ENCODE assay signal across 8 mouse cellular contexts in the genomic region with DNA sequence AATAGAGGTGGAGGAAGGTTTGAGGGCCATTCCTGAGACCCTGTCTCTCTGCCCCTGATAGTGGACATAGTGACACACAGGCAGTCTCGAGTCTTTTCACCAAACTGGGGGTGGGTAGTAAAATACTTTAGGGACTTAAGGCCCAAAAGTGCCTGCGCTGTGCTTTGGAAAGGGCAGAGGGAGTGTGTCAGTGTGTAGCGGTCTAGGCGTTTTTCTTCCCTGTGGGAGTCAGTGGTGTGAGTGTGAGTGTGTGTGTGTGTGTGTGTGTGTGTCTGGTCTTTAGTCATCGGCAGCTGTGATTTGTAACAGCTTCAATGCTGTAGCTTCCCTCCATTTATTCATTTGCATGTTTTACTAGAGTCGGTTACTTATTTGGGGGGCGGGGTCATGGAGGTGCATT. TPM values are rescaled to one million over a fixed set of nuclear protein-coding genes. Genes with fewer than 3 reads are reported as not detected.
DNase-seq lines count a peak whose midpoint lies in the region; ATAC-seq and TF ChIP-seq lines count a peak whose summit lies in the region.

No protein-coding gene starts in this region.

- 0 out of 2 replicates have a peak, but pooled peaks have one; percentile 16 for ATAC-seq in kidney, postnatal 0 days (replicated peaks; ENCODE audit: low FRiP score, low read depth)

- DNase-seq in kidney, postnatal 0 days (ENCODE audit: low spot score), result peak; percentile 56
- DNase-seq in kidney, adult 18-20 months, result no peak
- no peak for DNase-seq in limb, embryonic 10.5 days (ENCODE audit: low spot score)
- no peak for DNase-seq in gastrocnemius, postnatal 25 days
- DNase-seq in thymus, postnatal 36 days, result no peak
- no peak for DNase-seq in adrenal gland, adult 18-20 months (ENCODE audit: low spot score in 2 of 2)

- 0 out of 2 replicates have a peak, but pooled peaks cover 16% of the 10 kb centered on the region for H3K4me1 ChIP-seq in kidney, postnatal 0 days (replicated peaks; ENCODE audit: insufficient read depth, low read length)
- no peaks in the 10 kb centered on the region for H3K4me1 ChIP-seq in embryonic fibroblast, embryonic 13.5 days (ENCODE audit: control insufficient read depth, insufficient read depth, low read length)
- peaks cover 53% of the 10 kb centered on the region for H3K4me1 ChIP-seq in limb, embryonic 10.5 days
- H3K4me1 ChIP-seq in small intestine, adult 2 months (ENCODE audit: control insufficient read depth, insufficient read depth, insufficient read length, low read length), result peaks cover 13% of the 10 kb centered on the region

- TF ChIP-seq POLR2A in embryonic fibroblast, embryonic 13.5 days (IDR thresholded peaks at IDR 0.05; ENCODE audit: low read depth, low read length), result peak; percentile 81
- TF ChIP-seq POLR2A in small intestine, adult 2 months (IDR thresholded peaks at IDR 0.05; ENCODE audit: low read depth, low read length), result no peak

- peak overlapping the region; percentile 87 for H3K4me2 ChIP-seq in kidney, postnatal 0 days (ENCODE audit: low read length)

- H3K9ac ChIP-seq in kidney, postnatal 0 days (ENCODE audit: low read depth, low read length), result peak overlapping the region; percentile 81

- peak overlapping the region; percentile 90 for H3K27ac ChIP-seq in kidney, postnatal 0 days
- H3K27ac ChIP-seq in embryonic fibroblast, embryonic 13.5 days (ENCODE audit: insufficient read depth, low read length), result peak overlapping the region; percentile 96
- peak overlapping the region; percentile 77 for H3K27ac ChIP-seq in limb, embryonic 10.5 days
- H3K27ac ChIP-seq in small intestine, adult 2 months (ENCODE audit: insufficient read depth, low read depth, low read length), result peak overlapping the region; percentile 54

- H3K9me3 ChIP-seq in kidney, postnatal 0 days (replicated peaks; ENCODE audit: low read length), result no peaks in the 10 kb centered on the region
- H3K9me3 ChIP-seq in limb, embryonic 10.5 days (replicated peaks), result no peaks in the 10 kb centered on the region

- WGBS in kidney, postnatal 0 days, result 28% methylated on average over 7 of the region's 7 CpGs
- WGBS in limb, embryonic 10.5 days, result 14% methylated on average over 7 of the region's 7 CpGs
- WGBS in small intestine, adult 2 months, result 52% methylated on average over 7 of the region's 7 CpGs

- H3K4me3 ChIP-seq in kidney, postnatal 0 days (replicated peaks; ENCODE audit: low read depth, low read length), result peak overlapping the region; percentile 75
- H3K4me3 ChIP-seq in embryonic fibroblast, embryonic 13.5 days (ENCODE audit: insufficient read depth, low read length), result peak overlapping the region; percentile 58
- H3K4me3 ChIP-seq in limb, embryonic 10.5 days, result peak overlapping the region; percentile 62
- H3K4me3 ChIP-seq in small intestine, adult 2 months (ENCODE audit: low read depth, low read length), result peak overlapping the region; percentile 69

- no peaks in the 10 kb centered on the region for H3K36me3 ChIP-seq in kidney, postnatal 0 days (ENCODE audit: insufficient read depth, low read length)
- no peaks in the 10 kb centered on the region for H3K36me3 ChIP-seq in limb, embryonic 10.5 days
- no peaks in the 10 kb centered on the region for H3K36me3 ChIP-seq in small intestine, adult 2 months (ENCODE audit: control insufficient read depth, insufficient read depth, low read length)

- no peaks in the 10 kb centered on the region for H3K27me3 ChIP-seq in kidney, postnatal 0 days (ENCODE audit: insufficient read depth, low read length)
- peaks cover 50% of the 10 kb centered on the region for H3K27me3 ChIP-seq in limb, embryonic 10.5 days (ENCODE audit: low read depth, poor library complexity, severe bottlenecking)
- peaks cover 27% of the 10 kb centered on the region for H3K27me3 ChIP-seq in small intestine, adult 2 months (ENCODE audit: control insufficient read depth, insufficient read depth, low read length)

- TF ChIP-seq CTCF in kidney, postnatal 0 days (IDR thresholded peaks at IDR 0.05; ENCODE audit: low read depth), result no peak
- TF ChIP-seq CTCF in embryonic fibroblast, embryonic 13.5 days (IDR thresholded peaks at IDR 0.05; ENCODE audit: borderline replicate concordance, insufficient read depth, low read length), result no peak
- no peak for TF ChIP-seq CTCF in small intestine, adult 2 months (IDR thresholded peaks at IDR 0.05; ENCODE audit: extremely low read depth, insufficient read length, insufficient replicate concordance, low read depth, low read length)

RNA-seq across cellular contexts. Expression of a gene that starts 0.6 kb away (rescaled TPM):
- polyA plus RNA-seq in kidney, postnatal 0 days (2015; fragmentation: Nextera tagmentation; extraction: Ambion mirVana), result 577 and 637 TPM in 2 replicates
- 2,470 and 3,105 TPM in 2 replicates for polyA plus RNA-seq in embryonic fibroblast, embryonic 13.5 days (2011; ENCODE audit: insufficient read length, low read depth, missing spikeins)
- 252 and 286 TPM in 2 replicates for polyA plus RNA-seq in limb, embryonic 10.5 days (2016; fragmentation: Nextera tagmentation; extraction: Ambion mirVana)
- 146 and 242 TPM in 2 replicates for polyA plus RNA-seq in small intestine, adult 2 months (2012; rRNA removed)
- over 10,000 TPM; 20,359 to 26,033 TPM for total RNA-seq in gastrocnemius, postnatal 25 days (2021)
- 100 to 1,000 TPM; 158 to 306 TPM for total RNA-seq in adrenal gland, adult 18-20 months (2021)
